In genomic region chr7:28311926-28312543, GRCm38 (mm10) we compare ENCODE assay signal across 8 mouse cellular contexts. TPM values are rescaled to one million over a fixed set of nuclear protein-coding genes. Genes with fewer than 3 reads are reported as not detected.
DNase-seq lines count a peak whose midpoint lies in the region; ATAC-seq lines count a peak whose summit lies in the region.

TSS of gene Timm50 (minus strand) at chr7:28312072.

- WGBS in heart, embryonic 14.5 days = under 1% methylated on average over 42 of the region's 45 CpGs
- WGBS in liver, embryonic 13.5 days (ENCODE audit: insufficient replicate concordance) = under 1% methylated on average over 45 of the region's 45 CpGs
- under 1% methylated on average over 45 of the region's 45 CpGs for WGBS in stomach, embryonic 16.5 days

- H3K27ac ChIP-seq in heart, embryonic 14.5 days (replicated peaks in 1 of 2; ENCODE audit: control insufficient read depth in 1 of 2, insufficient read depth in 1 of 2, low read depth in 2 of 2, low read length in 2 of 2) = peak within 1 kb of the TSS in 1 of 2 experiments; percentile 52; a peak in 2 of 4 replicates
- peak within 1 kb of the TSS; percentile 76 for H3K27ac ChIP-seq in liver, embryonic 13.5 days
- H3K27ac ChIP-seq in stomach, embryonic 16.5 days (ENCODE audit: low read length) = peak within 1 kb of the TSS; percentile 43; the same call in 1 of the 2 replicates

- peaks cover 5 to 9% of the 10 kb centered on the region in 2 experiments; a peak in 1 of 4 replicates for H3K4me1 ChIP-seq in heart, embryonic 14.5 days (ENCODE audit: control insufficient read depth in 2 of 2, insufficient read depth in 2 of 2, low read length in 2 of 2)
- H3K4me1 ChIP-seq in liver, embryonic 13.5 days (replicated peaks) = peaks cover 31% of the 10 kb centered on the region
- peaks cover 8% of the 10 kb centered on the region for H3K4me1 ChIP-seq in stomach, embryonic 16.5 days (ENCODE audit: control insufficient read depth, insufficient read depth, low read length)

- peak; percentile 99 for ATAC-seq in CD4-positive, CD25-positive, alpha-beta regulatory T cell, adult 4 months
- ATAC-seq in heart, embryonic 14.5 days (ENCODE audit: insufficient number of reproducible peaks, insufficient read depth, low FRiP score, low read depth) = peak; percentile 96
- ATAC-seq in liver, embryonic 13.5 days (ENCODE audit: low read depth) = peak; percentile 96
- ATAC-seq in stomach, embryonic 16.5 days (ENCODE audit: insufficient read depth, low FRiP score) = peak; percentile 97

- DNase-seq in c-Kit-negative CD71-positive TER-119-positive erythroid progenitor cells, embryonic 14.5 days (ENCODE audit: low read depth, low spot score) = peak; percentile 95
- DNase-seq in fibroblast of lung, adult 2 months (ENCODE audit: low read depth) = peak; percentile 94
- DNase-seq in kidney, postnatal 14 days = peak; percentile 98
- peak; percentile 96 for DNase-seq in liver, embryonic 13.5 days
- peak; percentile 94 for DNase-seq in neural tube, embryonic 10.5 days (ENCODE audit: extremely low spot score, low spot score)

- H3K36me3 ChIP-seq in heart, embryonic 14.5 days (ENCODE audit: control insufficient read depth, insufficient read depth, low read length) = peaks cover 62% of the 10 kb centered on the region
- peaks cover 69% of the 10 kb centered on the region for H3K36me3 ChIP-seq in liver, embryonic 13.5 days
- H3K36me3 ChIP-seq in stomach, embryonic 16.5 days (ENCODE audit: control insufficient read depth, insufficient read depth, low read length) = peaks cover 17% of the 10 kb centered on the region

- H3K9me3 ChIP-seq in heart, embryonic 14.5 days (ENCODE audit: control insufficient read depth, low read length) = no peaks in the 10 kb centered on the region
- H3K9me3 ChIP-seq in liver, embryonic 13.5 days (replicated peaks) = no peaks in the 10 kb centered on the region
- H3K9me3 ChIP-seq in stomach, embryonic 16.5 days (replicated peaks; ENCODE audit: control insufficient read depth, low read length) = no peaks in the 10 kb centered on the region

- H3K4me3 ChIP-seq in heart, embryonic 14.5 days (ENCODE audit: control insufficient read depth in 1 of 2, insufficient read depth in 1 of 2, low read depth in 1 of 2, low read length in 2 of 2) = peak within 1 kb of the TSS; percentile 57 to 64
- peak within 1 kb of the TSS; percentile 90 for H3K4me3 ChIP-seq in liver, embryonic 13.5 days (replicated peaks)
- peak within 1 kb of the TSS; percentile 64 for H3K4me3 ChIP-seq in stomach, embryonic 16.5 days (replicated peaks; ENCODE audit: low read length)

- H3K27me3 ChIP-seq in heart, embryonic 14.5 days (ENCODE audit: control insufficient read depth, insufficient read depth, low read length) = no peaks in the 10 kb centered on the region
- no peaks in the 10 kb centered on the region for H3K27me3 ChIP-seq in liver, embryonic 13.5 days
- no peaks in the 10 kb centered on the region for H3K27me3 ChIP-seq in stomach, embryonic 16.5 days (ENCODE audit: control insufficient read depth, insufficient read depth, low read length)

- H3K4me2 ChIP-seq in heart, embryonic 14.5 days (ENCODE audit: low read length) = peak within 1 kb of the TSS; percentile 86
- peak within 1 kb of the TSS; percentile 92 for H3K4me2 ChIP-seq in liver, embryonic 13.5 days
- peak within 1 kb of the TSS; percentile 79 for H3K4me2 ChIP-seq in stomach, embryonic 16.5 days (ENCODE audit: low read depth, low read length)

- H3K9ac ChIP-seq in heart, embryonic 14.5 days (ENCODE audit: low read length) = peak within 1 kb of the TSS; percentile 86
- H3K9ac ChIP-seq in liver, embryonic 13.5 days = peak within 1 kb of the TSS; percentile 92
- peak within 1 kb of the TSS; percentile 90 for H3K9ac ChIP-seq in stomach, embryonic 16.5 days (ENCODE audit: low read length)

RNA-seq across cellular contexts. Expression of gene Timm50, which starts in this region (rescaled TPM):
- polyA plus RNA-seq in CD4-positive, CD25-positive, alpha-beta regulatory T cell, adult 4 months (2017; shearing (Covaris generic)) = 10 to 100 TPM; 35.3 to 36.3 TPM
- polyA plus RNA-seq in heart, embryonic 14.5 days (2014; fragmentation: Nextera tagmentation; extraction: Ambion mirVana) = 119 and 131 TPM in 2 replicates
- 114 and 118 TPM in 2 replicates for polyA plus RNA-seq in liver, embryonic 13.5 days (2015; fragmentation: Nextera tagmentation; extraction: Ambion mirVana)
- polyA plus RNA-seq in stomach, embryonic 16.5 days (2015; fragmentation: Nextera tagmentation; extraction: Ambion mirVana) = 113 and 116 TPM in 2 replicates
